Mouse (Mus musculus): ENCODE measurements around the gene Prickle2.

DNA sequence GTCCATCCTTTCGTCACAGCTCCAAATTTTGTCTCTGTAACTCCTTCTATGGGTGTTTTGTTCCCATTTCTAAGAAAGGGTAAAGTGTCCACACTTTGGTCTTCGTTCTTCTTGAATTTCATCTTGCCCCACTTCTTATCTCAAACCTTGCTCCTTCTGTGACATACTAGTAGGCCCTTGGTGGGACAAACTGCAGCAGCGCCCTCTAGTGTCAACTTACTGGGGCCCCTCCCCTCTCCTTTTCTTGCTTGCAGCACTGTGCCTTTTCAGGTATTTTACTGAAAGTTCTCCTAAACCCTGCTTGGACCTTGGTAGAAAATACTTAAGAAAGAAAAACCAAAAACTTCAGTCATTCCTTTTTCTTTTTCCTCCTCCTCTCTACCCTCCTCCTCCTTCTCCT, 264.8 kb downstream of the Prickle2 start:
- no peak for TF ChIP-seq POLR2A (IDR thresholded peaks at IDR 0.05; ENCODE audit: borderline replicate concordance, extremely low read depth, low read depth, low read length)
- peak; percentile 56 for TF ChIP-seq CTCF (IDR thresholded peaks at IDR 0.05; ENCODE audit: insufficient read depth, low read length)

Measured in lung, adult 2 months (tissue).